Mouse (Mus musculus) olfactory bulb, adult 2 months (tissue): ENCODE results near the gene Gnaz.

Experiments
- CTCF ChIP-seq: fragments of 200-500 bp; IDR thresholded peaks from 2 replicates; pipeline ENCODE4 v1.5.1; 2012; ENCODE audit warnings: low read depth, mild to moderate bottlenecking, low read length, moderate library complexity; ENCODE audit not compliant: insufficient read depth
- POLR2A ChIP-seq: fragments of 200-500 bp; IDR thresholded peaks from 2 replicates; pipeline ENCODE4 v1.6.1; 2012; ENCODE audit warnings: mild to moderate bottlenecking, low read depth, low read length, moderate library complexity; ENCODE audit not compliant: insufficient read depth

DNA sequence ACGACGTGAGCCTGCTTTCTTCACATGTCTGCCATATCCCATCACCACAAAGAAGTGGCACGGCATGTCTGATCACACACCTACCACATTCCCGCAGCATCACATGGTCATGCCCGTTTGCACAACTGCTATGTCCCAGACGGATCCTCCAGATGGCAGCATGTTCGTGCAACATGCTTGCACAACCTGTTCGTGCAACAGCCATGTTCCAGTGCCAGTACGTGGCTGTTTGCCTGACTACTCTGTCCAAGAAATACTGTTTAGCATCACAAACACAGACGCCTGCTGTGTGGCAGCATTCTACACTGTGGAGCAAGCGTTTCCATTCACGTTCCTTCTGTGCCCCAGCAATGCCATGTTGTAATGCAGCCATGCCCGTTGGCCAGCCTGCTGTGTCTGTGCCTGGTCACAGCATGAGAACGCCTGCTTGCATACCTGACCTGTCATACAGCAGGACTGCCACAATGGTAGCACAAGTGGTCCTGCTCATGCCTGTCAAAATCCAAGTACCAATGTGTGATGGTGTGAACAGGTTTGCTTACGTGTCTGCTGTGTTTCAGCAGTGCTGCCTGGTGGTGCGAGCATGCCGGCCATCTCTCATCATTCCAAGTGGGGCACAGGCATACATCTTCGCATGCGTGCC lies 33.3 kb upstream of the Gnaz start:
- TF ChIP-seq CTCF = no peak
- no peak for TF ChIP-seq POLR2A
